ENCODE assay signal across 27 mouse cellular contexts in genomic region chr12:85968409-85968808, GRCm38 (mm10).
DNase-seq lines count a peak whose midpoint lies in the region; ATAC-seq and TF ChIP-seq lines count a peak whose summit lies in the region.
"Had no signal": no experiment of that assay in that cellular context is flagged by ENCODE, and none has a peak within 500 bp of the region (broad histone marks: within the 10 kb centered on the region; RNA-seq: fewer than 3 reads in every experiment).

No protein-coding gene starts in this region.

- no peak overlapping the region for H3K4me3 ChIP-seq in myocyte
- H3K4me3 ChIP-seq: embryonic facial prominence, embryonic 13.5 days; heart, embryonic 10.5 days; heart, embryonic 15.5 days; hindbrain, embryonic 13.5 days; layer of hippocampus, adult 2 months; limb, embryonic 13.5 days; lung, embryonic 15.5 days; megakaryocyte, embryonic 14.5 days; midbrain, embryonic 12.5 days; neural tube, embryonic 15.5 days; stomach, embryonic 15.5 days had no signal

- peaks cover 4% of the 10 kb centered on the region for H3K36me3 ChIP-seq in myocyte (ENCODE audit: control insufficient read depth, insufficient read depth)
- H3K36me3 ChIP-seq: heart, embryonic 15.5 days; lung, embryonic 15.5 days; neural tube, embryonic 15.5 days; stomach, embryonic 15.5 days had no signal

- DNase-seq in frontal cortex, postnatal 10 days (ENCODE audit: low spot score in 2 of 2): no peak
- DNase-seq in layer of hippocampus, adult 11-12 months (ENCODE audit: low spot score): peak; percentile 32
- no peak for DNase-seq in layer of hippocampus, postnatal 25 days (ENCODE audit: extremely low spot score in 1 of 2, low spot score in 1 of 2)
- peak; percentile 70 for DNase-seq in right cerebral cortex, adult 18-20 months
- DNase-seq in right cerebral cortex, postnatal 4 days: no peak
- DNase-seq in urinary bladder, postnatal 10 days (ENCODE audit: low spot score): no peak
- DNase-seq: adrenal gland, postnatal 25 days; cerebellum, adult 8-10 months; gastrocnemius, postnatal 10 days; kidney, adult 11 months; kidney, postnatal 25 days; lung, postnatal 4 days had no signal

- H3K27me3 ChIP-seq in myocyte (ENCODE audit: control insufficient read depth, insufficient read depth, insufficient read length): no peaks in the 10 kb centered on the region
- H3K27me3 ChIP-seq: embryonic facial prominence, embryonic 13.5 days; heart, embryonic 15.5 days; hindbrain, embryonic 13.5 days; limb, embryonic 13.5 days; lung, embryonic 15.5 days; megakaryocyte, embryonic 14.5 days; midbrain, embryonic 12.5 days; neural tube, embryonic 15.5 days; stomach, embryonic 15.5 days had no signal

- no peak overlapping the region for H3ac ChIP-seq in myocyte (ENCODE audit: control insufficient read depth, insufficient read length)

- no peak for TF ChIP-seq POLR2A in myocyte (IDR thresholded peaks at IDR 0.05; ENCODE audit: insufficient read length, low read depth)

- ATAC-seq in frontal cortex, adult (ENCODE audit: low TSS enrichment): peak; percentile 73
- ATAC-seq: inflammation-experienced regulatory T-cells, adult 6 months had no signal

- peaks cover 82% of the 10 kb centered on the region for H3K79me2 ChIP-seq in myocyte (ENCODE audit: control insufficient read depth, insufficient read depth)

- no peak overlapping the region for H3K4me2 ChIP-seq in myocyte (ENCODE audit: low read depth)
- H3K4me2 ChIP-seq: embryonic facial prominence, embryonic 13.5 days; heart, embryonic 15.5 days; hindbrain, embryonic 13.5 days; limb, embryonic 13.5 days; liver, embryonic 11.5 days; lung, embryonic 15.5 days; midbrain, embryonic 12.5 days; neural tube, embryonic 15.5 days; stomach, embryonic 15.5 days had no signal

TF ChIP-seq in myocyte, 11 proteins besides CTCF, POLR2A, EP300 and RAD21:
- TF ChIP-seq MYOG (IDR thresholded peaks at IDR 0.05; ENCODE audit: control insufficient read depth in 1 of 3, insufficient read depth in 1 of 3, insufficient read length in 2 of 3, low read depth in 2 of 3): peak in 1 of 3 experiments; percentile 6
- peak in 2 of 3 experiments; percentile 15 to 21 for TF ChIP-seq MYOD1 (IDR thresholded peaks at IDR 0.05; ENCODE audit: control insufficient read depth in 1 of 3, insufficient read length in 2 of 3, low read depth in 2 of 3)
- TF ChIP-seq SRF (IDR thresholded peaks at IDR 0.05; ENCODE audit: control insufficient read depth, insufficient read length, low read depth): no peak

Comparison
In these comparisons a context has a peak if more than half of its experiments do, and no peak if none do; other contexts are left out.
1. DNase-seq: peak in layer of hippocampus, adult 11-12 months (single experiment) and right cerebral cortex, adult 18-20 months (single experiment); none in frontal cortex, postnatal 10 days (0 of 2), layer of hippocampus, postnatal 25 days (0 of 2), right cerebral cortex, postnatal 4 days (single experiment) and urinary bladder, postnatal 10 days (single experiment).